Mouse (Mus musculus) T-helper 1 cell (primary cell): ENCODE measurements at regions not wholly inside any gene's neighbourhood (a gene's known extent, or its start where the extent isn't known, plus 50 kb on each side); places are given as distances from the start of the nearest gene placed in this dataset.

Experiments
- in situ Hi-C: fragments of 300-600 bp; cut with MboI, MseI; formaldehyde crosslinking; loops from one replicate; pipeline ENCODE4 v1.15.1; 2025; ENCODE audit warnings: high pct_unique_total_duplicates

GRCm38 (mm10) chr3:100401080-100401479, 88.0 kb downstream of the Tent5c start:
- in situ Hi-C loops: no loop called here

DNA sequence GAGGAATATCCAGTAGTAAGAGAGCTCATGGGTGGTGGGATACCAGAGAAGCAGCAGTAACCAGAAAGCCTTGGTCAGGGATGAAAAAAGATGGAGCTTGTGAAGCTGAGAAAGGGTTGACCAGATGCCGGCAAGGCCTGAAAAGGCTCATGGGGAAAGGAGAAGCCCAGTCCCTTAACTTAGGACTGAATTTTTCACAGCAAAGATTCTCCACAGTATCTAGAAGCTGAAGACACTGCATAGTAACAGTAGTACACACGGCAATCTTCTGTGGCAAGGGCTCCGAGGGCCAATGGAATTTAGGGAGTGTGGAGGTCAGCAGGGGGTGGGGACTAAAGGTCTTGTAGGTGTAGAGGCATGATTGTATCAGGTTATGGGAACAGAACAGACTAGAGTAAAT, 91.6 kb downstream of the Tent5c start:
- in situ Hi-C loops: no loop called here

GRCm38 (mm10) chr3:100394911-100395604, 94.1 kb downstream of the Tent5c start:
- in situ Hi-C loops: no loop called here

GRCm38 (mm10) chr3:100393956-100394355, 95.2 kb downstream of the Tent5c start:
- in situ Hi-C loops: no loop called here

GRCm38 (mm10) chr3:100382181-100382580, 106.9 kb downstream of the Tent5c start:
- in situ Hi-C loops: no loop called here

- in situ Hi-C loops: no loop called here
Observed at GRCm38 (mm10) chr3:100381363-100381762, 107.8 kb downstream of the Tent5c start.

- in situ Hi-C loops: no loop called here
Observed at GRCm38 (mm10) chr3:100376162-100376561, 113.0 kb downstream of the Tent5c start.

- in situ Hi-C loops: loop anchor here (5.0 to 10.0 kb wide), 2 partner anchors 210 to 1028 kb away; no protein-coding TSS in a partner anchor
Observed at GRCm38 (mm10) chr3:100366884-100367840, 122.0 kb downstream of the Tent5c start.

DNA sequence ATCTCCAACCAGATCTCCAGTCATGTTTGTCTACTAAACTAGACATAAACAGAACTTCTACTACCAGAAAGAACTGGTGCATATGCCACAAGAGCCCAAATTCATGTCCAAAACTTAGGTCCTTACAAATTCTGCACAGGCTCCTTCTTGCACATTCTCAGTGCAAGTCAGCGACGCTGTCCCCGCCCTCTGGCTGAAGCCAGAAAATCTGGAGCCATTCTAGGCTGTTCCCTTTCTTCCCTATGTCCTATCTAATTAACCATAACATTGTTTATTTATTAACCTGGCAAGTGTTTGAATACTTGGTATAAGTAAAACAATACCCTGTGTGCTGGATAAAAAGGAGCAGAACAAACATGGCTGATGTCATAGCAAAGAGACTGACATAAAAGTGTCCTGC, 122.7 kb downstream of the Tent5c start:
- in situ Hi-C loops: loop anchor here (5.0 to 10.0 kb wide), 2 partner anchors 211 to 1028 kb away; no protein-coding TSS in a partner anchor

- in situ Hi-C loops: loop anchor here (5.0 to 10.0 kb wide), 2 partner anchors 212 to 1029 kb away; no protein-coding TSS in a partner anchor
Observed at GRCm38 (mm10) chr3:100365354-100365945, 123.7 kb downstream of the Tent5c start.

DNA sequence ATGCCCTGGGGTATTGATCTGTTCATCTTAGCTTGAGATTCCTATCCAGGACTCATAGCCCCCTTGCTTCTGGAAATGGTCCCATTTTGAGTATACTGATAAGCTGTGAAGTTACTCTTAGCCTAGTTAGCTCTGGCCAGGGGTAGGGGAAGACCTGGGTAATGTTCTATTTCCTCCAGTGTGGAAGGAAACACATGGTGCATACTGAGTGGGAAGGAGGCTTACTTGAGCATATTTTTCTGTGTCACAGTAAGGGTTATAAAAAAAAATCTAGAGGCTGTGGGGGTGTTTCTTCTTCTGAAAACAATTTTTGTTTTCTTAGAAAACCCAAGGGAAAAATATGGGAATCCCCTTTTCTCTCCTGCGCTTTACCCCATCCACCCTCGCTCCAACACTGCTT, 124.4 kb downstream of the Tent5c start:
- in situ Hi-C loops: loop anchor here (5.0 to 10.0 kb wide), 3 partner anchors 48 to 1030 kb away; no protein-coding TSS in a partner anchor

DNA sequence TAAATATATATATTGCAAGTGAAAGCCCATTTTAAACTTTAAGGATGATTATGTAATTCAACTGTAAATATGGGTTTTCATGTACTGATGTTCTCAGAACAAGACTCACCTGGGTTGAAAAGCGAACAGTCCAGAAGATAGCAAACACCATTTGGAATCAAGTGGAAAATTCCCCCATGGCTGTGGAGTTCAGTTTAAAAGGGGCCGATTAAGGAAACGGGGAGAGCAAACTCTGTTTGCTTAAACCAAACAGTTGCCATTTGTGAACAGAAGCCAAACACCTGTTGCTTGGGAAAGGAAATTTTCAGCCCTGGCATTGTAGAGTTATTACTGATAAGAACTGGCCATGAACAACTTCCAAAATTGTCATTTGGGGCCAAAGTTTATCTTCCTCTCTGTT, 126.1 kb downstream of the Tent5c start:
- in situ Hi-C loops: loop anchor here (5.0 to 10.0 kb wide), 2 partner anchors 49 to 1032 kb away; no protein-coding TSS in a partner anchor

DNA sequence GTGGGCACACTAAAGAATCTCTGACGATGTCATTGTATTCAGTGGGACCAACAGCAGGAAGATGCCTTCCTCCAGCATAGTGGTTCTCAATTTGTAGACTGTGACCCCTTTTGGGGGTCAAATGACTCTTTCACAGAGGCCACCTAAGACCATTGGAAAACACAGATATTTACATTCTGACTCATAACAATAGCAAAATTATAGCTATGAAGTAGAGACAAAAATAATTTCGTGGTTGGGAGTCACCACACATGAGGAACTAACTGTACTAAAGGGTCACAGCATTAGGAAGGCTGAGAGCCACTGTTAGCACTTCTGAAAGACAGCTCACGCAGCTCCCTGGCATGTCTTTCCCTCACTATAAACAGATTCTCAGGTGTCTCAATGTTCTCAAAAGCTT, 129.1 kb downstream of the Tent5c start:
- in situ Hi-C loops: loop anchor here (5.0 to 10.0 kb wide), 2 partner anchors 52 to 1035 kb away; no protein-coding TSS in a partner anchor

GRCm38 (mm10) chr3:100359036-100359435, 130.1 kb downstream of the Tent5c start:
- in situ Hi-C loops: no loop called here

DNA sequence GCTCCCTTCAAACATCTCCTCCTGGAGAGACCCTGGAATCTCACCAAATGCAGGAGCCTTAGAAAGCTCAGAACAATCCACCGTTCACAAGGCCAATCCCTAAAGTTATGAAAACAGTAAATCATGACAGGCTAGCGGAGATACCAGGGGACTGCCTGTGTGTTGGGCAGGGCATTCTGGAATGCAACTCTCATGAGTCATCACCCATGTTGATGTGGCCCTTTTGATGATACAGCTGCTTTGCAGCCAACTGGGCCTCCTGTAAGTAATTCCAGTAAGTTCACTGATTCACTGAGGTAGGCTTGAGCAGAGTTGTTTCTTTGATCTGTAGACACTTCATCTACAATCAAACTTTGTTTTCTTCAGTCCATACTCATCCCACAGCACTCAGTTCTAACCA, 155.6 kb downstream of the Tent5c start:
- in situ Hi-C loops: no loop called here

DNA sequence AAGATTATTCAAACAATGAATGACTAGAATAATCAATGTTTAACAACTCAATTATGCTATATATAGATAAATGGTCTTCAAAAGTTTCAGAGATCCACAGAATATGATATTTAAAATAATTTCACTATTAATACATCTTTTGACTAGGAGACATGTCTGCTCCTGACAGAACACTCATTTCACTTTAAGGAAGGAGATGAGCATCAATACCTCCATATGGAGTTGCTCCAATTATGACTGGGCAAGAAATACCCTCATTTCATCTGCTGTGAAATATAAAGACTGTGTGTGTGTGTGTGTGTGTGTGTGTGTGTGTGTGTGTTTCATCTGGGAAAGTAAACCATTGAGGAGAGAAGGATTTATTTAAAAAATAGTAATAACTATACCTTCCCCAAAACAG, 156.2 kb upstream of the Wdr3 start:
- in situ Hi-C loops: no loop called here

- in situ Hi-C loops: no loop called here
Observed at GRCm38 (mm10) chr3:100287818-100288217, 125.6 kb upstream of the Wdr3 start.

GRCm38 (mm10) chr3:100266976-100267375, 104.8 kb upstream of the Wdr3 start:
- in situ Hi-C loops: no loop called here

GRCm38 (mm10) chr3:100264991-100265390, 102.8 kb upstream of the Wdr3 start:
- in situ Hi-C loops: no loop called here
